Mouse (Mus musculus) layer of hippocampus, adult 2 months (tissue): ENCODE results near the gene Fam83c. TPM values are rescaled to one million over a fixed set of nuclear protein-coding genes. Genes with fewer than 3 reads are reported as not detected.

Source experiments
- DNase-seq, 2 experiments: peaks; one replicate each; pipeline ENCODE4 v3.0.0; 2022; ENCODE audit warnings: low spot score in 2 of 2
- H3K27ac ChIP-seq: fragments of 200-600 bp; 2 replicates; pipeline ENCODE4 v1.8.1; 2022
- H3K4me3 ChIP-seq: fragments of 200-600 bp; 2 replicates; pipeline ENCODE4 v1.8.1; 2022; ENCODE audit warnings: mild to moderate bottlenecking
- CTCF ChIP-seq: fragments of 200-600 bp; conservative IDR thresholded peaks from 2 replicates; pipeline ENCODE4 v1.8.1; 2022; ENCODE audit warnings: antibody characterized with exemption, mild to moderate bottlenecking, moderate library complexity
- total RNA-seq, 2 experiments: library from RNA; stranded (reverse); gene quantifications; 2 replicates each; pipeline ENCODE4 v1.2.3; 2021

The Fam83c gene
- total RNA-seq, 2 experiments from 2014 or later: not detected

DNA sequence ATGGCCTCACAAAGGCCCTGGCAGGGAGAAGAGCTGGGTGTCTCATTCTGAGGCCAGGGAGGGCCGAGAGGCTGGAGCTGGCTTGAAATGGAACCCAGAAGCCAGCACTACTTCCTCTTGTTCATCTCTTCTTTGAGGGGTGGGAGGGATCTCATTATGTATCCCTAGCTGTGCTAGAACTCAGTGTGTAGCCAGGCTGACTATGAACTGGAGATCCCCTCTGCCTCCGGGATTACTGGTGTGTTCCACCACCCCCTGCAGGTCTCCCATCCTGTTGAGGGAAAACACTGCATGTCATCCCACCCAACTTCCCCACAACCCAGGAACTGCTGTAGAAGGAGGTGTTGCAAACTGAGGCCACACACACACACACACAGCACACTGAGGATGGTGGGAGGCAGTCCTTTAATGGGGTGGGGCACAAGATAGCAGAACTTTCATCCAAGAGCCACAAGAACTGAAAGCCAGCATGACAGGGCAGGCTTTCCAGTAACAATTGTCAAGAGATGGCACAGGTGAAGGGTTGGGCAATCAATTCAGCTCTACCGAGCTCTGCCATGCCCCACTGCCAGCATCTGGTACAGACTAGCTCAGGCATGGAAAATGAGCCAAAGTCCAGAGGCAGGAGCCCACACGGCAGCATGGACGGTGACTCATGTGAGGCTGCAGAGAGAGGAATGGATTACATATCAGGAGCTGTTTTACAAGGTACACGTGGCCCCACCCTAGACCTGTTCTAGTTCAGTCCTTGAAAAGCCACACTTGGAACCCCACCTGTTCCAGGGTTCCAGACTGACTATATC lies 15.0 kb downstream of the Fam83c start:
- Histone ChIP-seq H3K4me3 (peak overlapping the region; percentile 95), H3K27ac (peak overlapping the region; percentile 94)
- no peak for TF ChIP-seq CTCF
- DNase-seq: no peak

DNA sequence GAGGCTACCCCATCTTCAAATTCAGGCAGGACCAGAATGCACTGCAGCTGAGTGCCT lies 15.4 kb downstream of the Fam83c start, which contains the start of gene BC029722:
BC029722 (minus strand) TSS at position 35 of the 57 bp plus-strand sequence.
- DNase-seq: no peak
- no peak for TF ChIP-seq CTCF

DNA sequence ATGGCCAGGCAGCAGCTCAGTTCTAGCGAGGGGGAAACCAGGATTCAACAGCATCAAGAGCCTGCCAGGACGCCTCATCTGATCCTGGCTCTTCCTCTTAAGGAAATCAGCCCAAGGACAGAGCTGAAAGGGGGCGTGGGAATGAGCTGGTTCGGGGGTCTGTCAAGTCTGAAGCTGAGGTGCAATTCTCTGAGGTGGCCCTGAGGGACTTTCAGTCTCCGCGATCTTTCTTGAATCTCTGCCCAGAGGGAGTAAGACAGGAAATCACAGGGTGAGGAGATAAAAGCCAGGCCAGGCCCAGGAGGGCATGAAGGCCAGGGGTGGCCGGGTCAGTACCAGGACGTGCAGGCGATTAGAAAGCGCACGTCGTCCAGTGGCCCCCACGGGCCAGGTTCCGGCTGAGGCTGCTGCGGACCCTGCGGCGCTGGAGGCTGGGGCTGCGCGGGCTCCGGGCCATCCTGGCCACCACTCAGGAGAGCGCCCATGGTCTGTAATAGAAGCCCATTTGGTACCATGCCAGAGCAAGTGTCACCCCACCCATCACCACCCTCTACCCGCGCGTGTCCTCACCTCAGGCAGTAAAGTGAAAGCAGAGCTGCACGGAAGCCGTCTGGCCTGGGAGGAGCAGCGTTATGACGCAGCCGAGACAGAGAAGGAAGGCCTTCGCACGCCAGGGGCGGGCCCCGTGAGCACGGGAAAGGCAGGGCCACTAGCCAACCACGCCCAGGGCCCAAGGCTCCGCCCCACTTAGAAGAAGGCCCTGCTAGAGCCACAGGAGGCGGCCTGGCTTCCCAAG lies 15.9 kb downstream of the Fam83c start:
- peak; percentile 8; the same call in 1 of the 2 replicates for TF ChIP-seq CTCF
- Histone ChIP-seq H3K4me3 (peak overlapping the region; percentile 95), H3K27ac (peak overlapping the region; percentile 94)
- DNase-seq: peak; percentile 93 to 95

More for the DNA sequence above, 15.4 kb downstream of the Fam83c start, which contains the start of gene BC029722:
- Histone ChIP-seq H3K4me3 (peak within 1 kb of the TSS; percentile 95), H3K27ac (peak within 1 kb of the TSS; percentile 94)

DNA sequence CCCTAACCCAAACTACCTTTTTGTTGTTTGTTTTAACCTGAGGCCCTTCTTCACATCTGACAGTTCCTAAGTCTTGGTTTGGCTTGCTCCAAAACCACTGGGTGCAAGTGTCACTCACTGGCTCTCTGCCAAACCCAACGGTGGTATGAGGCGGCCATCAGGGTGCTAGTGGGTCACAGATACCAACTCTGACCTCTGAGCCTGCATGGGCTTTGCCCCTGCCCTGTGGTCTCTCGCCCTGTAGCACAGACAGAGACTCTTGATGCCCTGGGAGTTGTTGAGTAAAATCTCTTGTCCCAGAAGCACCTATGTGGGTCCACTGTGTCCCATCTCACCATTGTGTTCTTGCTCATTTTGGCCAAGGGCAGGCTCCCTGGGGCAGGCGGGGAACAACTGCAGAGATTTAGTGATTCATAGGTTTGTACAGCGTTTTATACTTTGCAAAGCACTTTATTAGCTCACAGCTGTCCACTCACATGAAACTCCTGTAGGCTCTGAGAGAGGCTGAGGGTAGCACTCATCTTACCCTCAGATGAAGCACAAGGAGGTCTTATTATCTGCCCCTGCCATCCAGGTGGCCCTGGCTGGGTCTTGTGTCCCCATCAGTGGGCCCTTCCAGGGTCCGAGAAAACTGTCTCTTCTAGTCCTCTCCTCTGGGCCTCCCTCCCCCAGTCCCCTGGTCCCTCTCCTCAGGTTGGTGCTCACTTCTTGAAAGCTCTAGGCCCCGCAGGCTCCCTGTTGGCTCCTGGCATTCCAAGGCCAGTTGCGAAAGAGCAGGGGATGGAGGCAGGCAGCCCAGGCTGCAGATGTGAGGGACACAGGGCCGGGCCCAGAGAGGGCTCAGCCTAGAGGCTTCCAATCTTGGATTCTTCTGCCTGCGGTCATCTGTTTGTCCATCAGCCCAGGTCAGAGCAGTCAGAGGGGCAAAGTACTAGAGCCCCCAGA lies 17.1 kb downstream of the Fam83c start:
- TF ChIP-seq CTCF: no peak
- peak overlapping the region; percentile 95 for H3K4me3 ChIP-seq
- H3K27ac ChIP-seq: peak overlapping the region; percentile 94
- DNase-seq: no peak

DNA sequence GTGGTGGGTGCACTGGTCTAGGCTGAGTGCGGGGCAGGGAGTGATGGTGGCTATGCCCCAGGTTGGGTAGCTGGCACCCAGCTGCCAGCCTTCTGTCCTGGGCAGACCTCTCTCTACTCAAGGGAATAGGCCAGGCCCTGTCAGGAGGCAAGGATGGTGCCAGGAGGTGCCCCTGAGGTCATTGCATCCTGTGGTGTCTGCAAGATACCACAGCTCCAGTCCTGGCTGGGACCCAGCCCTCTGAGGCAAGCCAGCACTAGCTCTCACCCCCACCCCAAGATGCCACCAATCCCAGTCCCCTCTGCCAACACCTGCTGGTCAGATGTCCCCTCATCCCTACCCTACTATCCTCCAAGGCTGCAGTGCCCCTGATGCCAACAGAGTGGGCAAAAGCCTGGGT lies 18.5 kb downstream of the Fam83c start:
- peak overlapping the region; percentile 32; the same call in 1 of the 2 replicates for H3K27ac ChIP-seq
- H3K4me3 ChIP-seq: no peak overlapping the region
- no peak for DNase-seq
- TF ChIP-seq CTCF: no peak

DNA sequence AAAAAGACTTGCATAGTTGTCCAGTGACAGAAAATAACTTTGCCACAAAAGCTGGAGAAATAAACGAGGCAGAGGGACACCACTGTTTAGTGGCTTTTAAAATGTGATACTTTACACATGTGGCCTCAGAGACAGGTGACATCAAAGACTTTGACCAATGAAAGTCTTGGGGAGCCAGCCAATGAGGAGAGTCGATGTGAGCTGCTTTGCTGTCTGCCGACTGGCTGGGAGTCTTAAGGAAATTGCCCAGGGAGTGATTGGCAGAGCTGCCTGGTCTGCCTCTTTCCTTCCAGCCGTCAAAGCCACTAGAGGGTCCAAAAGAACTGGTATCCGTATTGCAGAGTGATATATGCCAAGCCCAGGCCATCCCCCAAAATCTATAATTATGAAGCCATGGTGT lies 19.8 kb downstream of the Fam83c start:
- H3K27ac ChIP-seq: peak overlapping the region; percentile 28; the same call in 1 of the 2 replicates
- no peak for TF ChIP-seq CTCF
- DNase-seq: no peak
- no peak overlapping the region for H3K4me3 ChIP-seq

DNA sequence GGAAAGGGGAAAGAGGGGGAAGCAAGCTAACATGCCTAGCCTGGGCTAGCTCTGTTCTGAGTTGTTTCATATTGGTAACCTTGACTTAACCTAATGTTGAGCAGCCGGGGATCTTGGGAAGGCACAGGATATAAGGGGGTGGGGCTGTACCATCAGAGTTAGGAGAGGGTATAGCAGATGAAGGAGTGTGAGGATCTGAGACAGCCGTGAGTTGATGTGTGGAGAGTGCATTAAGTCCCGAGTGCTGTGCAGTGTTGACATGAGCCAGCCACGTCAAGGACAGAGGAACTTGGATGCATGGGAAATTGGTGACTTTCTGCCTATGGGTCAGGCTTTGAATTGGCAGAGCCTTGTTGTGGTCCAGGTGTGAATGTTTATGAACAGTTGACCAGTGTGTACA lies 22.0 kb downstream of the Fam83c start:
- no peak for TF ChIP-seq CTCF
- no peak overlapping the region for H3K4me3 ChIP-seq
- no peak for DNase-seq
- H3K27ac ChIP-seq: peak overlapping the region; percentile 58

DNA sequence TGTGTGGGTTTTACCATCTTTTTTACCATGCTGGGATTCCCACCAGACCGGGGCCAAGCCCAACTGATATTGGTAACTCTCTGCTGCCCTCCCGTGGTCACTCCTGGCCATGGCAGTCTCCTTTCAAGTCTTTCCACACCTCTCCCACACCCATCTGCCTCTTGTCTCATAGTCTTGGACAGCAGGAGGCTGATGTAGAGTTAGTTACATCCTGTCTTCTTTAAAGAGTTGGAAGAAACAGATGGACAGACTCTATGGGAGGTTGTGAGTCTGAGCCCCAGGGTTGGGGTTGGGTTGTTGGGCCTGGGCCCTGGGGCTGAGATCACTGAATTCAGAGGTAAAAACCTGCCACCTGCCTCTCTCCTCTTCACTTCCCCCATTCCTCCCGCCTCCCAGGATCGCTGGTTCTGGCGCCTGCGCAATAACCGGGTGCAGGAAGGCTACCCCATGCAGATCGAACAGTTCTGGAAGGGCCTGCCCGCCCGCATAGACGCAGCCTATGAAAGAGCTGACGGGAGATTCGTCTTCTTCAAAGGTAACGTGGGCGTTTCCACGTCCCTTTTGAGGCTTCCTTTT lies 22.7 kb downstream of the Fam83c start:
- no peak overlapping the region for H3K4me3 ChIP-seq
- DNase-seq: peak; percentile 87 to 93
- TF ChIP-seq CTCF: peak; percentile 98
- H3K27ac ChIP-seq: peak overlapping the region; percentile 58

DNA sequence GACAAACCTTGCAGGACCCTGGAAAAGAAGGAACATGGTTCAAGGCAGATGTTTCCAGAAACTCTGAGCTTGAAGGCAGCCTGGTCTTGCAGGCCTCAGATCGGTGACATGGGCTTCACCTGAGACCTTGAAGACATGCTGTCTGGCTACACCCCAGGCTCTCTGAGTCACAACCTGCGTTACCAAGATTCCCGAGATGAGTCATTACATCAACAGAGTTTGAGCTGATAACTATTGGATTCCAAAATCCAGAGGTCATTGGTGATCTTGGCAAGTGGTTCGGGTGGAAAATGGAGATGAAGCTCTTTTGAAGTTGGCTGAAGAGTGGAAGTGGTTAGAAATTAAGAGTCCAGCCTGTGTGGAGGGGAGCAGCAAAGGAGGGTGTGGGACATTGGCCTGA lies 25.0 kb downstream of the Fam83c start:
- no peak overlapping the region for H3K27ac ChIP-seq
- no peak for DNase-seq
- no peak for TF ChIP-seq CTCF
- H3K4me3 ChIP-seq: no peak overlapping the region

DNA sequence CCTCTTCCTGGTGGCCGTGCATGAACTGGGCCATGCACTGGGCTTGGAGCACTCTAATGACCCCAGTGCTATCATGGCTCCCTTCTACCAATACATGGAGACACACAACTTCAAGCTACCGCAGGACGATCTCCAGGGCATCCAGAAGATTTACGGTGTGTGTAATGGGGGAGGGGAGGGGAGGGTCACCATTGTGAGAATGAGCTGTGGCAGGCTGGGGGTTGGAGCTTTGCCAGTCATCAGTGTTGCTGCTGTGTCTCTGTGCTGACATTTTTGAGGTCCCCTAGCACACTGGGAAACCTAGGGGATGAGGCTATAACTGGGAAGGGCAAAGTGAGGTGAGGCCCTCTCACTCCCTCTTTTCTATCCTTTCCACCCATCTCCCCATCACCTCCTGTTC lies 27.2 kb downstream of the Fam83c start:
- TF ChIP-seq CTCF: no peak
- DNase-seq: no peak
- H3K4me3 ChIP-seq: no peak overlapping the region
- H3K27ac ChIP-seq: no peak overlapping the region

DNA sequence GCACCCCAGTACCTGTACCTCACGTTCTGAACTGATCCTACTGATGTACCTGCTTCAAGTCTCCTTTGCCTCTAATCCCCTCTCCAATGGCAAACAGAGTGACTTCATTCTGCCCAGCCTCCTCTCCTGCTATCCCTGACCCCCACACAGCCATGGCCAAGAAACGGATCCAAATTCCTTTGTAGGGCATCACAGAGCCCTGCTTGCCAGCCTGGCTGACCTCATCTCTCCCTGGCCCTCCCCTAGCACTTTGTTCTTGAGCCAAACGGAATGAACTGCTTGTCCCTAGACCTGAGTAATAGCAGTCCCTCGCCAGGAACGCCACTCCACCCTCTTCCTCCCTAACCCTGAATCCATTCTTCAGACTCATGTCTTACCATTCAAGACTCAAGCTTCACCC lies 28.1 kb downstream of the Fam83c start:
- Histone ChIP-seq H3K4me3 (no peak overlapping the region), H3K27ac (no peak overlapping the region)
- DNase-seq: no peak
- no peak for TF ChIP-seq CTCF

DNA sequence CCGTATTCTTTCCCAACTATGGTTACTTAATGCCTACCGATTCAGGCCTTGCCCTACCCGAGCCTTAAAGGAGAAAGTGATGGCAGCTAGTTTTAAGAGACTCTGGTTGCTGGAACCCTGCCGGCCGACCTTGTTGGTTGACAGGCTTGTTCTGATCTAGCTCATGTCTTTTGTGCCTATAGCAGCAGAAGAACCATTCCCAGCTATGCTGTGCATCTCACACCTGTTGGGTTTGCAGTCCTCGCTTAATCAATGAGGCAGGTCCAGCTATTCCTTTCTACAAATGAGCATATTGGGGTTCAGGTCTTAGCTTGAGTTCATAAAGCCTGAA lies 28.8 kb downstream of the Fam83c start:
- H3K4me3 ChIP-seq: no peak overlapping the region
- DNase-seq: no peak
- TF ChIP-seq CTCF: no peak
- no peak overlapping the region for H3K27ac ChIP-seq

DNA sequence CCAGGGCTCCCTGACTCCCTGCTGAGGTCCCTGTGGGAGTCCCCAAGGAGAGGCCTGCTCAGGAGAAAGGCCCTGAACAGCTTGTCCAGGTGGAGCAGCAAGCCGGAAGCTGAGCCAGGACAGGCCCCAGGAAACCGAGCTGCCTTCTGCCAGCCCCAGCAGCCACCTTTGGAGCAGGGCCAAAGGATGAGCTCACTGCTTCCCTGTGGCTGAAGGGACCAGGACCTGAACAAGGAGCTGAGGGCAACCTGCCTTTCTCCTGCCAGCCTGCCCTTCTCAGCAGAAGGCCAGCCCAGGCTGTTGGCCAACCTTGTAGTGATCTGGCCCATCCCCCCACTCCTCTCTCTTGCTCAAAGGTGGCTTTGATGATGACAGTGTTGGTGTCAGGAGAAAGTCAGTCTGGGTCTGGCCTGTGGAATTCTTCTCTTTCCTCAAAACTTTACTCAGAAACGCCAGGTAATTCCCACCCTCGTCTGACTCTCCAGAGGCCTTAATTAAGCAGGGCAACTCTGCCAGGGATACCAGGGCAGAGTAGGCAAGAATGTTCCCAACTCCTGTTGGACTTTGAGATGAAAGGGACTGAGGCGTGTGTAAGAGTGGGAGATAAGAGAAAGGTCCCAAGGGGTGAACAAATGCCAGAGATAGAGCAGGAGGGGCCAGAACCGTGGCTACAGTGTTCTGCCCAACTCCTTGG lies 29.3 kb downstream of the Fam83c start:
- DNase-seq: no peak
- no peak overlapping the region for H3K4me3 ChIP-seq
- TF ChIP-seq CTCF: no peak
- H3K27ac ChIP-seq: no peak overlapping the region; the same call in 1 of the 2 replicates
